Mouse (Mus musculus) heart, postnatal 0 days (tissue): ENCODE results near the gene Lmf1. TPM values are rescaled to one million over a fixed set of nuclear protein-coding genes. Genes with fewer than 3 reads are reported as not detected.

Experiments used
- ATAC-seq: fragments of 200-750 bp; cut with Nextera tagmentation; 2 replicates; pipeline ENCODE4 v1.8.0; 2017; ENCODE audit warnings: low read depth, moderate number of reproducible peaks, moderate library complexity; ENCODE audit not compliant: insufficient read depth
- DNase-seq: peaks from one replicate; pipeline ENCODE4 v3.0.0-alpha.2; 2016; ENCODE audit warnings: low spot score
- H3K27ac ChIP-seq: fragments of 300-500 bp; sonication (generic); 2 replicates; pipeline ENCODE4 v1.5.1; 2014; ENCODE audit warnings: low read depth, mild to moderate bottlenecking
- H3K27me3 ChIP-seq: fragments of 300-500 bp; sonication (generic); 2 replicates; pipeline ENCODE4 v1.6.1; 2014; ENCODE audit warnings: low read length, mixed read lengths; ENCODE audit not compliant: control insufficient read depth, insufficient read depth
- H3K36me3 ChIP-seq: fragments of 300-500 bp; sonication (generic); replicated peaks from 2 replicates; pipeline ENCODE4 v1.6.1; 2014; ENCODE audit warnings: low read length, mixed read lengths; ENCODE audit not compliant: control insufficient read depth, insufficient read depth
- H3K4me1 ChIP-seq: fragments of 300-500 bp; sonication (generic); 2 replicates; pipeline ENCODE4 v1.6.1; 2014; ENCODE audit warnings: antibody characterized with exemption; ENCODE audit not compliant: control insufficient read depth, insufficient read depth
- H3K4me2 ChIP-seq: fragments of 300-500 bp; sonication (generic); 2 replicates; pipeline ENCODE4 v1.6.1; 2014; ENCODE audit warnings: low read depth, mild to moderate bottlenecking, low read length, moderate library complexity
- H3K4me3 ChIP-seq: fragments of 300-500 bp; sonication (generic); 2 replicates; pipeline ENCODE4 v1.5.1; 2014; ENCODE audit warnings: low read depth, low read length
- H3K9ac ChIP-seq: fragments of 300-500 bp; sonication (generic); replicated peaks from 2 replicates; pipeline ENCODE4 v1.6.1; 2014; ENCODE audit warnings: low read depth, low read length, mixed read lengths
- H3K9me3 ChIP-seq: fragments of 300-500 bp; sonication (generic); replicated peaks from 2 replicates; pipeline ENCODE4 v1.6.1; 2016; ENCODE audit warnings: low read length; ENCODE audit not compliant: control insufficient read depth
- CTCF ChIP-seq: IDR thresholded peaks from 2 replicates; pipeline ENCODE4 v1.5.1; 2016; ENCODE audit warnings: antibody characterized with exemption, control low read depth, low read depth
- EP300 ChIP-seq: IDR thresholded peaks from 2 replicates; pipeline ENCODE4 v1.6.1; 2016; ENCODE audit warnings: antibody characterized with exemption, low read depth
- WGBS: fragments of 180-500 bp; shearing (Covaris S2); extraction: QIAGEN DNeasy Blood & Tissue Kit; methylation state at CpG from one replicate; pipeline ENCODE4 v1.1.7; 2014; 5-methylcytosine and 5-hydroxymethylcytosine counted together
- polyA plus RNA-seq: library from polyadenylated mRNA; unstranded; fragments of >200 nt; fragmentation: Nextera tagmentation; extraction: Ambion mirVana; gene quantifications from 2 replicates; pipeline ENCODE4 v1.2.1, GENCODE M21; 2015
- total RNA-seq: library from RNA; depleted of rRNA; stranded (reverse); fragments of >200 nt; gene quantifications from 2 replicates; pipeline ENCODE4 v1.2.3, GENCODE M21; 2014; ENCODE audit warnings: low replicate concordance

The Lmf1 gene
- total and polyA plus RNA-seq, 2 experiments from 2014 or later = 30.6 to 44.9 TPM

- Histone ChIP-seq H3K36me3 (peaks cover 21% of the 10 kb centered on the region), H3K27ac (no peak overlapping the region; the same call in 1 of the 2 replicates), H3K9me3 (0 out of 2 replicates have a peak, but pooled peaks cover 3% of the 10 kb centered on the region), H3K4me2 (no peak overlapping the region), H3K4me1 (no peaks in the 10 kb centered on the region), H3K9ac (no peak overlapping the region), H3K27me3 (no peaks in the 10 kb centered on the region), H3K4me3 (no peak overlapping the region)
- ATAC-seq (0 out of 2 replicates have a peak, but pooled peaks have one; percentile 29), DNase-seq (no peak)
- TF ChIP-seq CTCF (no peak), EP300 (no peak)
- WGBS = 69% methylated on average over 10 of the region's 10 CpGs
Observed at GRCm38 (mm10) chr17:25647901-25648300, 69.0 kb downstream of the Lmf1 start.

- Histone ChIP-seq H3K27ac (peak overlapping the region; percentile 11; the same call in 1 of the 2 replicates), H3K4me2 (no peak overlapping the region), H3K36me3 (peaks cover 21% of the 10 kb centered on the region), H3K4me1 (no peaks in the 10 kb centered on the region), H3K27me3 (no peaks in the 10 kb centered on the region), H3K9me3 (0 out of 2 replicates have a peak, but pooled peaks cover 3% of the 10 kb centered on the region), H3K4me3 (no peak overlapping the region), H3K9ac (no peak overlapping the region)
- 46% methylated on average over 15 of the region's 15 CpGs for WGBS
- TF ChIP-seq EP300 (no peak), CTCF (no peak)
- ATAC-seq = peak; percentile 62
- DNase-seq = peak; percentile 16
Observed at GRCm38 (mm10) chr17:25648678-25649216, 69.9 kb downstream of the Lmf1 start.

GRCm38 (mm10) chr17:25650726-25651125 lies 71.8 kb downstream of the Lmf1 start:
- Histone ChIP-seq H3K36me3 (peaks cover 32% of the 10 kb centered on the region), H3K27ac (no peak overlapping the region), H3K9me3 (0 out of 2 replicates have a peak, but pooled peaks cover 3% of the 10 kb centered on the region), H3K27me3 (no peaks in the 10 kb centered on the region), H3K4me3 (no peak overlapping the region), H3K9ac (no peak overlapping the region), H3K4me2 (no peak overlapping the region), H3K4me1 (no peaks in the 10 kb centered on the region)
- TF ChIP-seq CTCF (no peak), EP300 (no peak)
- DNase-seq (no peak), ATAC-seq (no peak)
- WGBS = 85% methylated on average over 7 of the region's 7 CpGs

GRCm38 (mm10) chr17:25652272-25652671 lies 73.4 kb downstream of the Lmf1 start:
- Histone ChIP-seq H3K4me2 (no peak overlapping the region), H3K4me3 (no peak overlapping the region), H3K4me1 (no peaks in the 10 kb centered on the region), H3K9me3 (0 out of 2 replicates have a peak, but pooled peaks cover 3% of the 10 kb centered on the region), H3K27ac (no peak overlapping the region), H3K27me3 (no peaks in the 10 kb centered on the region), H3K36me3 (peaks cover 35% of the 10 kb centered on the region), H3K9ac (no peak overlapping the region)
- DNase-seq (no peak), ATAC-seq (no peak)
- 87% methylated on average over 8 of the region's 8 CpGs for WGBS
- TF ChIP-seq EP300 (no peak), CTCF (no peak)

- ATAC-seq = no peak
- no peaks in the 10 kb centered on the region for H3K9me3 ChIP-seq
- WGBS = 76% methylated on average over 12 of the region's 12 CpGs
Observed at GRCm38 (mm10) chr17:25656142-25656825, 77.4 kb downstream of the Lmf1 start.

More at GRCm38 (mm10) chr17:25656142-25656825, 77.4 kb downstream of the Lmf1 start:
- H3K4me2 ChIP-seq = no peak overlapping the region
- H3K9ac ChIP-seq = no peak overlapping the region
- TF ChIP-seq CTCF (no peak), EP300 (no peak)
- peaks cover 28% of the 10 kb centered on the region; the same call in 1 of the 2 replicates for H3K36me3 ChIP-seq
- H3K4me3 ChIP-seq = no peak overlapping the region
- no peak overlapping the region for H3K27ac ChIP-seq
- H3K4me1 ChIP-seq = no peaks in the 10 kb centered on the region
- DNase-seq = no peak
- no peaks in the 10 kb centered on the region for H3K27me3 ChIP-seq
